Mouse (Mus musculus) ES-E14 (cell line): Measurements from ENCODE around the gene Slc39a11. TPM values are rescaled to one million over a fixed set of nuclear protein-coding genes. Genes with fewer than 3 reads are reported as not detected.

Experiments
- DNase-seq: peaks from one replicate; pipeline ENCODE4 v3.0.0-alpha.2; 2013; ENCODE audit warnings: low read depth, low spot score
- H3K27ac ChIP-seq: 2 replicates; pipeline ENCODE4 v1.5.1; 2012; ENCODE audit warnings: low read depth, mild to moderate bottlenecking, low read length, moderate library complexity, mixed read lengths; ENCODE audit not compliant: poor library complexity, insufficient read depth, severe bottlenecking
- H3K36me3 ChIP-seq: 2 replicates; pipeline ENCODE4 v1.6.1; 2012; ENCODE audit warnings: mild to moderate bottlenecking, low read length, moderate library complexity, mixed read lengths; ENCODE audit not compliant: control insufficient read depth, poor library complexity, insufficient read depth, severe bottlenecking
- H3K4me1 ChIP-seq, 2 experiments: fragments of 150-350 bp in 1 of 2; sonication (generic) in 1 of 2; 2 replicates each; pipeline ENCODE4 v1.6.1; 2012; ENCODE audit warnings: low read length in 2 of 2, mild to moderate bottlenecking in 1 of 2, mixed read lengths in 1 of 2; ENCODE audit not compliant: control insufficient read depth in 2 of 2, insufficient read depth in 2 of 2, poor library complexity in 1 of 2
- H3K4me3 ChIP-seq, 2 experiments: fragments of 150-350 bp in 1 of 2; sonication (generic) in 1 of 2; 2 replicates each; pipeline ENCODE4 v1.5.1; 2012; ENCODE audit warnings: low read length in 2 of 2, low read depth in 1 of 2, mild to moderate bottlenecking in 1 of 2, mixed read lengths in 1 of 2; ENCODE audit not compliant: insufficient read depth in 1 of 2, poor library complexity in 1 of 2, severe bottlenecking in 1 of 2
- H3K9ac ChIP-seq: 2 replicates; pipeline ENCODE4 v1.6.1; 2012; ENCODE audit warnings: low read depth, mild to moderate bottlenecking, low read length, mixed read lengths; ENCODE audit not compliant: poor library complexity, insufficient read depth, severe bottlenecking
- H3K9me3 ChIP-seq: fragments of 150-350 bp; sonication (generic); 2 replicates; pipeline ENCODE4 v1.6.1; 2012; ENCODE audit warnings: low read depth, mild to moderate bottlenecking, low read length; ENCODE audit not compliant: control insufficient read depth, insufficient read depth
- CHD2 ChIP-seq: IDR thresholded peaks from 2 replicates; pipeline ENCODE4 v1.6.1; 2014; ENCODE audit warnings: mild to moderate bottlenecking, low read depth, low read length, inconsistent platforms
- HCFC1 ChIP-seq: IDR thresholded peaks from 2 replicates; pipeline ENCODE4 v1.6.1; 2012; ENCODE audit warnings: low read length, inconsistent platforms, borderline replicate concordance; ENCODE audit not compliant: insufficient read depth
- MAFK ChIP-seq: IDR thresholded peaks from 2 replicates; pipeline ENCODE4 v1.6.1; 2014; ENCODE audit warnings: mild to moderate bottlenecking, low read depth, low read length, inconsistent platforms; ENCODE audit not compliant: insufficient read depth
- ZC3H11A ChIP-seq: IDR thresholded peaks from 2 replicates; pipeline ENCODE4 v1.6.1; 2012; ENCODE audit warnings: low read depth, mild to moderate bottlenecking, inconsistent platforms, low read length, borderline replicate concordance
- ZNF384 ChIP-seq: IDR thresholded peaks from 2 replicates; pipeline ENCODE4 v1.6.1; 2012; ENCODE audit warnings: low read depth, low read length, inconsistent platforms
- in situ Hi-C, 2 experiments: fragments of 600-800 bp; cut with MboI; formaldehyde crosslinking; loops; one replicate each; pipeline ENCODE4 v1.15.1; 2025; ENCODE audit warnings: low sequenced_read_pairs in 2 of 2, inconsistent platforms in 1 of 2; ENCODE audit not compliant: unreplicated experiment in 2 of 2
- total RNA-seq: library from RNA; depleted of rRNA; stranded (reverse); fragments of 300-350 nt; gene quantifications from 2 replicates; pipeline ENCODE4 v1.2.3, GENCODE M21; 2012

Slc39a11 gene
- total RNA-seq, 1 experiment = 17.0 TPM

GRCm38 (mm10) chr11:113678373-113678772 is 28.5 kb upstream of the Slc39a11 start:
- Histone ChIP-seq H3K27ac (no peak overlapping the region), H3K36me3 (peaks cover 18% of the 10 kb centered on the region), H3K4me3 (peak overlapping the region in 1 of 2 experiments; percentile 46; a peak in 2 of 4 replicates), H3K9ac (peak overlapping the region; percentile 57), H3K9me3 (no peaks in the 10 kb centered on the region), H3K4me1 (peaks cover 6 to 12% of the 10 kb centered on the region in 2 experiments; a peak in 3 of 4 replicates)
- DNase-seq = no peak
- in situ Hi-C loops = no loop called here
- TF ChIP-seq ZNF384 = no peak
- TF ChIP-seq HCFC1 = no peak
- no peak for TF ChIP-seq ZC3H11A
- TF ChIP-seq MAFK = no peak
- TF ChIP-seq CHD2 = no peak

- no peak for DNase-seq
- H3K4me3 ChIP-seq = no peak overlapping the region
- in situ Hi-C loops = no loop called here
- no peaks in the 10 kb centered on the region for H3K9me3 ChIP-seq
- peaks cover 20% of the 10 kb centered on the region for H3K36me3 ChIP-seq
- TF ChIP-seq HCFC1 (no peak), ZC3H11A (no peak), MAFK (no peak), ZNF384 (no peak), CHD2 (no peak)
- no peak overlapping the region for H3K9ac ChIP-seq
- H3K4me1 ChIP-seq = peaks cover 5 to 12% of the 10 kb centered on the region in 2 experiments; a peak in 3 of 4 replicates
- no peak overlapping the region; the same call in 1 of the 2 replicates for H3K27ac ChIP-seq
Observed at GRCm38 (mm10) chr11:113677378-113677777, 27.5 kb upstream of the Slc39a11 start.

- Histone ChIP-seq H3K4me1 (peaks cover 4 to 12% of the 10 kb centered on the region in 2 experiments; a peak in 3 of 4 replicates), H3K9me3 (no peaks in the 10 kb centered on the region), H3K4me3 (no peak overlapping the region), H3K9ac (no peak overlapping the region), H3K36me3 (peaks cover 20% of the 10 kb centered on the region), H3K27ac (no peak overlapping the region)
- DNase-seq = no peak
- in situ Hi-C loops = no loop called here
- TF ChIP-seq HCFC1 = no peak
- no peak for TF ChIP-seq ZC3H11A
- TF ChIP-seq CHD2 = no peak
- TF ChIP-seq MAFK = no peak
- no peak for TF ChIP-seq ZNF384
Observed at GRCm38 (mm10) chr11:113676847-113677246, 27.0 kb upstream of the Slc39a11 start.

GRCm38 (mm10) chr11:113674595-113674994 is 24.7 kb upstream of the Slc39a11 start:
- Histone ChIP-seq H3K36me3 (peaks cover 23% of the 10 kb centered on the region), H3K4me3 (no peak overlapping the region), H3K9ac (no peak overlapping the region), H3K9me3 (no peaks in the 10 kb centered on the region), H3K4me1 (peaks cover 0 to 10% of the 10 kb centered on the region in 2 experiments; a peak in 2 of 4 replicates), H3K27ac (no peak overlapping the region)
- TF ChIP-seq ZNF384 (no peak), ZC3H11A (no peak), HCFC1 (no peak), MAFK (no peak), CHD2 (no peak)
- DNase-seq = no peak
- in situ Hi-C loops = no loop called here

- TF ChIP-seq CHD2 (no peak), MAFK (no peak), HCFC1 (no peak), ZC3H11A (no peak), ZNF384 (no peak)
Observed at GRCm38 (mm10) chr11:113673614-113674013, 23.7 kb upstream of the Slc39a11 start.

More at GRCm38 (mm10) chr11:113673614-113674013, 23.7 kb upstream of the Slc39a11 start:
- no peak overlapping the region for H3K4me3 ChIP-seq
- no peak for DNase-seq
- peaks cover 0 to 8% of the 10 kb centered on the region in 2 experiments; a peak in 2 of 4 replicates for H3K4me1 ChIP-seq
- H3K9me3 ChIP-seq = no peaks in the 10 kb centered on the region
- in situ Hi-C loops = no loop called here
- no peak overlapping the region for H3K27ac ChIP-seq
- no peak overlapping the region for H3K9ac ChIP-seq
- peaks cover 26% of the 10 kb centered on the region for H3K36me3 ChIP-seq
